ENCODE assay signal across 7 mouse cellular contexts in genomic region chr14:40967598-40967900, GRCm38 (mm10). TPM values are rescaled to one million over a fixed set of nuclear protein-coding genes. Genes with fewer than 3 reads are reported as not detected.
A peak's percentile ranks its signal among the peaks of the same experiment; 100 is the strongest.
DNase-seq lines count a peak whose midpoint lies in the region; ATAC-seq and TF ChIP-seq lines count a peak whose summit lies in the region.

No protein-coding gene starts in this region.

- no peak for TF ChIP-seq CTCF in lung, embryonic 14.5 days (IDR thresholded peaks at IDR 0.05; ENCODE audit: low read depth)
- TF ChIP-seq CTCF in embryonic fibroblast, embryonic 13.5 days (IDR thresholded peaks at IDR 0.05; ENCODE audit: borderline replicate concordance, insufficient read depth, low read length): no peak
- no peak for TF ChIP-seq CTCF in intestine, postnatal 0 days (IDR thresholded peaks at IDR 0.05; ENCODE audit: low read depth)
- TF ChIP-seq CTCF in olfactory bulb, adult 2 months (IDR thresholded peaks at IDR 0.05; ENCODE audit: insufficient read depth, low read depth, low read length): no peak

- no peaks in the 10 kb centered on the region for H3K36me3 ChIP-seq in lung, embryonic 14.5 days (ENCODE audit: insufficient read depth)
- H3K36me3 ChIP-seq in intestine, postnatal 0 days (ENCODE audit: control insufficient read depth, insufficient read depth): no peaks in the 10 kb centered on the region

- WGBS in lung, embryonic 14.5 days: 4% methylated on average over 6 of the region's 6 CpGs
- WGBS in intestine, postnatal 0 days: 16% methylated on average over 6 of the region's 6 CpGs
- WGBS in olfactory bulb, adult 2 months: 19% methylated on average over 6 of the region's 6 CpGs

- no peak for DNase-seq in lung, embryonic 14.5 days
- no peak for DNase-seq in lung, postnatal 10 days
- no peak for DNase-seq in left cerebral cortex, adult 11 months (ENCODE audit: low spot score)
- DNase-seq in adrenal gland, adult (ENCODE audit: inconsistent age in 2 of 2, low spot score in 1 of 2): no peak

- H3K27ac ChIP-seq in lung, embryonic 14.5 days (ENCODE audit: low read depth): peak overlapping the region; percentile 80
- peak overlapping the region; percentile 48 for H3K27ac ChIP-seq in embryonic fibroblast, embryonic 13.5 days (ENCODE audit: insufficient read depth, low read length)
- H3K27ac ChIP-seq in intestine, postnatal 0 days (ENCODE audit: low read depth, low read length): peak overlapping the region; percentile 67; the same call in 1 of the 2 replicates
- H3K27ac ChIP-seq in olfactory bulb, adult 2 months (ENCODE audit: insufficient read depth, low read depth, low read length): peak overlapping the region; percentile 13; the same call in 1 of the 2 replicates

- H3K4me1 ChIP-seq in lung, embryonic 14.5 days (ENCODE audit: insufficient read depth): peaks cover 23% of the 10 kb centered on the region
- H3K4me1 ChIP-seq in embryonic fibroblast, embryonic 13.5 days (ENCODE audit: control insufficient read depth, insufficient read depth, low read length): peaks cover 6% of the 10 kb centered on the region; the same call in 1 of the 2 replicates
- peaks cover 15% of the 10 kb centered on the region for H3K4me1 ChIP-seq in intestine, postnatal 0 days (replicated peaks; ENCODE audit: control insufficient read depth, insufficient read depth, low read length)
- peaks cover 15% of the 10 kb centered on the region for H3K4me1 ChIP-seq in olfactory bulb, adult 2 months (ENCODE audit: control insufficient read depth, insufficient read depth, low read length)

- peak overlapping the region; percentile 86 for H3K4me3 ChIP-seq in lung, embryonic 14.5 days (ENCODE audit: low read depth, low read length)
- H3K4me3 ChIP-seq in embryonic fibroblast, embryonic 13.5 days (ENCODE audit: insufficient read depth, low read length): peak overlapping the region; percentile 50
- peak overlapping the region; percentile 84 for H3K4me3 ChIP-seq in intestine, postnatal 0 days (ENCODE audit: low read depth, low read length)
- H3K4me3 ChIP-seq in olfactory bulb, adult 2 months (ENCODE audit: insufficient read depth, low read depth, low read length): peak overlapping the region; percentile 89

- no peaks in the 10 kb centered on the region for H3K27me3 ChIP-seq in lung, embryonic 14.5 days (ENCODE audit: insufficient read depth, low read length)
- no peaks in the 10 kb centered on the region for H3K27me3 ChIP-seq in intestine, postnatal 0 days (replicated peaks; ENCODE audit: control insufficient read depth, insufficient read depth, low read length)

- peak overlapping the region; percentile 47 for H3K9ac ChIP-seq in lung, embryonic 14.5 days
- H3K9ac ChIP-seq in intestine, postnatal 0 days (ENCODE audit: low read depth, low read length): peak overlapping the region; percentile 41; the same call in 1 of the 2 replicates

- TF ChIP-seq POLR2A in embryonic fibroblast, embryonic 13.5 days (IDR thresholded peaks at IDR 0.05; ENCODE audit: low read depth, low read length): no peak
- TF ChIP-seq POLR2A in olfactory bulb, adult 2 months (IDR thresholded peaks at IDR 0.05; ENCODE audit: insufficient read depth, low read depth, low read length): no peak

- H3K4me2 ChIP-seq in lung, embryonic 14.5 days: peak overlapping the region; percentile 59
- peak overlapping the region; percentile 87 for H3K4me2 ChIP-seq in intestine, postnatal 0 days (replicated peaks; ENCODE audit: low read depth)

- H3K9me3 ChIP-seq in lung, embryonic 14.5 days (ENCODE audit: low read depth, low read length): no peaks in the 10 kb centered on the region
- H3K9me3 ChIP-seq in intestine, postnatal 0 days (ENCODE audit: control insufficient read depth): no peaks in the 10 kb centered on the region

- ATAC-seq in lung, embryonic 14.5 days (ENCODE audit: insufficient read depth): peak; percentile 2; the same call in 1 of the 2 replicates
- no peak for ATAC-seq in intestine, postnatal 0 days

RNA-seq across cellular contexts. Expression of gene Tspan14, which starts 0.9 kb away (rescaled TPM):
- 104 and 105 TPM in 2 replicates for polyA plus RNA-seq in lung, embryonic 14.5 days (2014; fragmentation: Nextera tagmentation; extraction: Ambion mirVana)
- polyA plus RNA-seq in embryonic fibroblast, embryonic 13.5 days (2011; ENCODE audit: insufficient read length, low read depth, missing spikeins): 17.7 and 22.0 TPM in 2 replicates
- polyA plus RNA-seq in intestine, postnatal 0 days (2015; fragmentation: Nextera tagmentation; extraction: Ambion mirVana): 30.5 and 33.3 TPM in 2 replicates
- not detected in 2 replicates for polyA plus RNA-seq in olfactory bulb, adult 2 months (2012; ENCODE audit: insufficient read depth, insufficient read length, low replicate concordance, missing spikeins)

RNA-seq across cellular contexts. Expression of gene Fam213a, which starts 46.0 kb away (rescaled TPM):
- polyA plus RNA-seq in lung, embryonic 14.5 days (2014; fragmentation: Nextera tagmentation; extraction: Ambion mirVana): 167 and 173 TPM in 2 replicates
- polyA plus RNA-seq in embryonic fibroblast, embryonic 13.5 days (2011; ENCODE audit: insufficient read length, low read depth, missing spikeins): 8.7 and 11.3 TPM in 2 replicates
- polyA plus RNA-seq in intestine, postnatal 0 days (2015; fragmentation: Nextera tagmentation; extraction: Ambion mirVana): 86.9 and 96.2 TPM in 2 replicates
- not detected in 2 replicates for polyA plus RNA-seq in olfactory bulb, adult 2 months (2012; ENCODE audit: insufficient read depth, insufficient read length, low replicate concordance, missing spikeins)

Comparison
In these comparisons a context has a peak if more than half of its experiments do, and no peak if none do; other contexts are left out.
1. H3K27ac ChIP-seq: peak in every context shown above with its lines; median percentile 80 in lung, embryonic 14.5 days; 67 in intestine, postnatal 0 days; 48 in embryonic fibroblast, embryonic 13.5 days; 13 in olfactory bulb, adult 2 months.
2. RNA of gene Tspan14, which starts 0.9 kb away (polyA plus RNA-seq): 104 to 105 TPM in lung, embryonic 14.5 days, 30.5 to 33.3 TPM in intestine, postnatal 0 days and 17.7 to 22.0 TPM in embryonic fibroblast, embryonic 13.5 days; not detected in olfactory bulb, adult 2 months; every median in the first group is over 10 times any median in the second.
3. Peak in every context shown above with its lines, with median percentiles within 50 percentile points of each other: H3K4me3 ChIP-seq.